19 mouse cellular contexts compared by ENCODE assay signal in the genomic region with DNA sequence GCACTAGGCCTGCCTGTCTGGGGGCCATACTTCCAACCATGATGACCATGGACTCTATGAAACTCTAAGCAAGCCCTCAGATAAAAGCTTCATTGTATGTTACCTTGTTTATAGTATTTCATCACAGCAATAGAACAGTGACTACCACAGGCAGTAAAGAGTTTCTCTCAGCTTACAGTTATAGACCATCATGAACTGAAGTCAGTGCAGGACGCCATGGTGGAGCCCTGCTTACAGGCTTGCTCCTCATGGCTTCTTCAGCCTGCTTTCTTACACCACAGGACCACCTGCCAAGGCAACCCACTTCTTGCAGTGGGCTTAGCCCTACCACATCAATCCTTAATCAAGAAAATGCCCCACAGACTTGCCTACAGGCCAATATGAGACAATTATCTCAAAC. TPM values are rescaled to one million over a fixed set of nuclear protein-coding genes. Genes with fewer than 3 reads are reported as not detected.
"Had no signal": no experiment of that assay in that cellular context is flagged by ENCODE, and none has a peak within 500 bp of the region (broad histone marks: within the 10 kb centered on the region; RNA-seq: fewer than 3 reads in every experiment).

No protein-coding gene starts in this region.

RNA-seq across cellular contexts. Expression of a gene that starts 41.1 kb away (rescaled TPM):
- polyA plus RNA-seq: cortical plate, adult 2 months; embryonic facial prominence, embryonic 10.5 days; embryonic facial prominence, embryonic 11.5 days; embryonic facial prominence, embryonic 12.5 days; embryonic facial prominence, embryonic 13.5 days; embryonic facial prominence, embryonic 14.5 days; embryonic facial prominence, embryonic 15.5 days; erythroblast, embryonic 14.5 days; forebrain, embryonic 10.5 days; forebrain, embryonic 11.5 days; forebrain, embryonic 12.5 days; forebrain, embryonic 13.5 days; forebrain, embryonic 14.5 days; forebrain, embryonic 15.5 days; forebrain, embryonic 16.5 days; forebrain, postnatal 0 days; frontal cortex, adult 2 months; gonadal fat pad, adult 2 months; heart, adult 2 months had no signal

RNA-seq across cellular contexts. Expression of a gene that starts 51.5 kb away (rescaled TPM):
- polyA plus RNA-seq: cortical plate, adult 2 months; embryonic facial prominence, embryonic 10.5 days; embryonic facial prominence, embryonic 11.5 days; embryonic facial prominence, embryonic 12.5 days; embryonic facial prominence, embryonic 13.5 days; embryonic facial prominence, embryonic 14.5 days; embryonic facial prominence, embryonic 15.5 days; erythroblast, embryonic 14.5 days; forebrain, embryonic 10.5 days; forebrain, embryonic 11.5 days; forebrain, embryonic 12.5 days; forebrain, embryonic 13.5 days; forebrain, embryonic 14.5 days; forebrain, embryonic 15.5 days; forebrain, embryonic 16.5 days; forebrain, postnatal 0 days; frontal cortex, adult 2 months; gonadal fat pad, adult 2 months; heart, adult 2 months had no signal
